Mouse (Mus musculus) heart, adult 18-20 months (tissue): ENCODE results near the gene Ephb1. TPM values are rescaled to one million over a fixed set of nuclear protein-coding genes. Genes with fewer than 3 reads are reported as not detected.
A peak's percentile ranks its signal among the peaks of the same experiment; 100 is the strongest.

Source experiments
- DNase-seq, 2 experiments: peaks; one replicate each; pipeline ENCODE4 v3.0.0; 2021 to 2022; ENCODE audit warnings: mixed read lengths in 1 of 2
- total RNA-seq, 2 experiments: library from RNA; stranded (reverse); gene quantifications; 2 replicates each; pipeline ENCODE4 v1.2.3; 2021

Ephb1 gene
- total RNA-seq, 2 experiments from 2014 or later: 20.6 to 22.5 TPM

DNA sequence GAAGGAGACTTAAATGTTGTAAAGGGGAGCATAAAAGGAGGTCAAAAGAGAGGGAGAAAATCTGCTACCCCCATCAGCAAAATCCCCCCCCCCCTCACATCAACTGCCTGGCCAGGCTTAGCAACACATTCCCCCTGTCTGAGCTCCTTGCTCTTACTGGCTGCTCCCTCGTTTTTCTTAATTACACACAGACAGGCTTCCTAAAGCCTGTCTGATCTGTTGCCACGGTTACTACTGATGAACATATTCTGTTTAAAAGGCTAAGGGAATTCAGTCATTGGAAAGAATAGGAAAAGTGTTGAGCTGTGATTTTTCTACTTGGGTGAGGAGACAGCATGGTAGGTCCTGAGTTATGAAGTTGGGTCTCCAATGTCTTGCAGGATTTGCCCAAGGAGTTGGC, 308.6 kb downstream of the Ephb1 start:
- DNase-seq: no peak

DNA sequence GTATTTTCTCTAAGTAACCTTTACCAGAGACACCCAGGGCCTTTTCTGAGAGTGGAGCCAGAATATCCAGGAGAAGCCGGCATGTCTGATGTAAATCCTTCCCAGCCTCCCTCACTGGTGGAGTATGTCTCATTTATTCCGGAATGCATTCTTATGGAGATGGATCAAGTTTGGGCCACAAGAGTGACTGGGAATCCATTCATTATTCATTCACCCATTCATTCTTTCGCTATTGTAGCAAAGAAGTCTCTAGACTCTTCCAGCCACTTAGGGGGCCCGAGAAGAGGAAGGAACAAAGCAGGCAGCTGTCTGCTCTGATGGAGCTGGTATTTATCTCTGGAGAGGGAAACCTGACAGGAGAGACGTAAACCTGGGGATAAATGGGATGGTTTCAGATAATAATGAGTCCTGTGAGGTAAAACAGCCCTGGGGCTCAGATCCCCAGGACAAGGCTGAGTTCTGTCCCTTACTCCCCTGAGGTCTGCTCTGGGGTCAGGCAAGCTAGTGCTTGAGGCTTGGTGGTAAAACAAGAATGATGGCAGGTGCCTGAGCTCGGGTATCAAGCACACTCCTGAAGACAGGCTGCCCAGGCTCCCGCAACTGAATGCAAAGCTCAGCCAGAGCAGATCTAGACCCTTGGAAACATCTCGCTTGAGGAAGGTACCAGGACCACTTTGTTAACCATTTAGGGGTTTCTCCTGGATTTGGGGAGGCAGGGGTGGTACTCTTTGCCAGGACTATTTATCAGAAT, 309.2 kb downstream of the Ephb1 start:
- DNase-seq: no peak

DNA sequence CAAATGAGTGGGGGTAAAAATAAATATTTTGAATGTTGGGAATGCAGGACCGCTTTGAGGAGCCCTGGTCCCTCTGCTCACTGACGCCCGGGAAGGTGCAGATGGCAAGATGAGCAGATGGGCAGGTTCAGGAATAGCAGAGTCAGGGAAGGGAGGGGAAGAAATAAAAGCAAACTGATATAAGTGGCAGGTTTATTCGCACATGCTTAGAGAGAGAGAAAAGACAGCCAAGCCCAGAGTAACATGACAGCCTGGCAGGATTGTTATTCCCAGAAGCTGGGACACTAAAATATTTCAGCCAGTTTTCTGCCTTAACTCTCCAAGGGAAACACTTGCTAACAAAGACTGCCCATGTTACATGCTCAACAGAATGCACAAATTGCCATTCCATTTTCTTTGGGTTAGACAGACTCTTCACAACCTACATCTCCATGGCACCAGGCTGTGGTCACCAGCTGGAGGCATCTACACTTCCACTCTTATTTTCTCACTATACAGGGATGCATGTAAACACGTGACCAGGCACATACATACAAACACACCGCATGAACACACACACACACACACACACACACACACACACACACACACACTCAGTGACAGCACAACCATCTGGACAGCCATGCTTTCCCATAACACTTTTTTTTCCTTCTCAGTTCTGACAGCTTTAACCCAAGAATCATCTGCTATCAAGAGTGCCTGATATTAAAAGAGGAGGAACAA, 315.3 kb downstream of the Ephb1 start:
- DNase-seq: no peak

DNA sequence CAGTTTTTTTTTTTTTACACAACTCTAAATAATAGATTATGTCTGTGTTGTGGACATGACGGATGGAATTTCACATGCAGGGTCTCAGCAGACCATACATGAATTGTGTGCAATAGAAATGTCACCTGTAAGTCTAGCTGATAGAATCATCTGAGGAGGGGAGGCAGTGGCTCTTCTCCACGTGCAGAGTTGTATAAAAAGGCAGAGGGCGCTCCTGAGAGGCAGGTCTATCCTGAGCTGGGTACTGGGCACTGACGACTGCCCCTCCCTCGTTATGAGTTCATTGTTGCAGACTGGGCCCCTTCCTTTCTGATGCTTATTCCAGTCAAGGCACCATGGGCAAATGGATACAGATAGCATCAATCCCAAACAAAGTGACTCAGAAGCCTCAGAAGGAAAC, 318.4 kb downstream of the Ephb1 start:
- no peak for DNase-seq

DNA sequence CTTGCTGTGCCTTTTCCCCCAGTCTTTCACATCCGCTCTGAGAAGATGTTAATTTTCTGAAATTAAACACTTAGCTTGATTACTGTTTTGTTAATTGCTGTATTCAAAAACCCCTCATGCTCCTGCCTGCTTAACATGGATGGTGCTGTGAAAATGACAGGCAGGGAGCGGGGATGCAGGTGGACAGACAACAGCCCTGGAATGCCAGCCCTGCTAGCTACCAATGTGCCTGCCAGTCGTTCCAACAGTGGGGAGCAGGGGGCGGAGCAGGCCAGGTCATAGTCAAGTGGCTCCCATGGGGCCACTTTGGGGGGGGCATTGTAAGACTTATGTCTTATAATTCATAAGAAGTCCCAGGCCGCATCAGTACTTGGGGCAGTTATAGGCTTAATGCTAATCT, 321.3 kb downstream of the Ephb1 start:
- no peak for DNase-seq

DNA sequence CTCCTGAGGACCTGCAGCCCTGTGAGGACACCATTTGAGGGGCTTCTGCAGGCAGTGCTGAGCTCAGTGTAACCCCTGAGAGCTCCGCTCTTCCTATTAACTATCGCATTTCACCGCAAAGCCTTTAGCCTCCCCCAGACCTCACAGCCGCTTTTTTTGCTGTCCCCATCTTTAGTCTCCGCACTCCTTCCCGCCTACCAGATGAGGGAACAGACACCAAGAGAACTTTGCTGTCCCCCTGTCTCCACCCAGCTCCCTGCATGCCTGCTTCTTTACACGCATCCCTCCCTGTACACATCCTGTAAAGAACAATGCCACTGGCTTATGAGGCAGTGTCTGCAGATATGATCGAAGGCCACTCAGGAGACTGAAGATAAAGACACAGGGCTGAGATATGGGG, 322.1 kb downstream of the Ephb1 start:
- no peak for DNase-seq

DNA sequence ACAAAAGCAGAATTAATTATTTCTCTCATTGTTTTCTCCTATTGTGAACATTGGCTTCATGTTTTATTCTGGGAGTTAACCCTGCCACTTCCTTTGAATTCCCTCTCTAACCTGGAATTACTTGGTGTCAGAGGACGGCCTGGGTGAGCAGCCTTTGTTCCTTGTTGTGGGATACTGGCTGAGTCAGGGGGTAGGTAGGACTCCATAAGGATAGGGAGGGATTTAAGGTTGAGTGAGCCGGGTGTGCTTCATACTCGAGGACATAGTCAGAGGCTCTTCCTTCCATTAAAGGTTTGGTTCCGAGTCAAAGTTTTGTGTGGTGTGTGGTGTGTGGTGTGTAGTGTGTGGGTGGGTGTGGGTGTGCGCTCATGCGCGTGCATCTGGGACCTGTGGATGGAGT, 324.8 kb downstream of the Ephb1 start:
- DNase-seq: no peak

DNA sequence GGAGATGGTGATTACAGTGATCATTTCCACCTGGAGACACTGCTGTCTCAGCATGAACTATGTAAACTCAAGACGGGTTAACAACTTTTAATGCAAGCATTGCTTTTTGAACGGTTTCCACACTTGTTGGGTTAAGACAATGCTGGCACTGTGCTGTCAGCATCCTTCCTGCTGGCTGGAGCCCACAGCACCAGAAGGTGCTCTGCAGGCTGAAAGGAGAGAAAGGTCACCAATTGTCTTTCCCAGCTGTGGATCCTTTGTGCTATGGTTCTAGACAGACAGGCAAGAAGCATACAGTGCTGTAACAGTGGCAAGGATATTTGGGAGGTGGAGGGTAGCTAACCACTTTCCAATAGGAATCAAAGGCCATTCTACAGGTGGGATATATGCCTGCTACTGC, 328.4 kb downstream of the Ephb1 start:
- DNase-seq: no peak

DNA sequence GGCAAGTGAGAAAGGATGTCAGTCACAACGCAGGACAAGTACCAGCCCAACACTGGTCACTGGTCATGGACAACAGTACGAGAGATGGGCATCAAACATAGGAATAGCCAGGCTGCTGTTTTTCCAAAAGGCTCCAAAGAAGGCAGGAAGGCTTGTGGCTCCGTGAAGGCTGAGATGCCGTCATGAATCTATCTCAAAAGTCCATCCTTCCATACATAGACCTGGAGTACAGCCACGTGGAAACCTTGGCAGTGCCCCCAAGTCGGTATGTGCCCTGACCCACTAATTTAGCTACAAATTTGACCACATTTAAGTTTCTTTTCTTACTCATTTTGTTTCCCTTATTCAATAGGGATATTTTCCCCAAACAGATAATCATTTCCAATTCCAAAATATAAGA, 329.4 kb downstream of the Ephb1 start:
- no peak for DNase-seq

DNA sequence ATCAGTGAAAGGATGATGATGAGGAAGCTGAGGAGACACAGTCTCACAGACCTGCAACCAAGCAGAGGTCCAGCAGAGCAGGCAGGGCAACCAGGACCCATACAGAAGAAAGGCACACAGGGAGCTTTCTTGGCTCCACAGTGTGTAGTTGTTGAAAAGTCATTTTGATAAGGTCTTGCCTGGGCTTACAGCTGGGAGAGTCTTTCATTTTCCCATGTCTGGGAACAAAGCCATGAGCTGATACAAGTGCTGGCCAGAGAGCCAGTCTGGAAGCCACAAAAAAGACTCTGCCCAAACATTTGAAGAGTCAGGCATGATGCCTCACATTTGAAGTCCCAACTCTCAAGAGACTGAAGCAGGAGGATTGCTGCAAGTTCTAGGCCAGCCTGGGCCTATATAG, 339.0 kb downstream of the Ephb1 start:
- peak; percentile 42 to 57 for DNase-seq

DNA sequence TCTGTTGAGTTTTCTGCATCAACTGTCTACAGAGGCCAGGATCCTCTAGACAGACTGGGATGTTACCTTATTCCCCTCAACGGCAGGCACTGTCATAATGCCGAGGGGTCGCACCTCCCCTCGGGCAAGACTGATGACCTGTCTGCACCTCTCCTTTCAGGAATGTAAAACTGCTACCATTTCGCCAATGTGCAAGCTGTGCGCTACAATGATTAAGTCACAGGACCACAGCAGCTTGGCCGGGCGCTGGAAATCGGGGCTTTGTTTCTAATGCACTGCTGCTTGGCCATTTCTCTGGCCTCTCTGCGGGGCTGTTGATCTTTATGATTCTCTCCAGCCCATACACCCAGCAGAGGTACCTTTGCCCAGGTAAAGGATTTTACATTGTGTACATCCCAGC, 346.8 kb downstream of the Ephb1 start:
- no peak for DNase-seq

DNA sequence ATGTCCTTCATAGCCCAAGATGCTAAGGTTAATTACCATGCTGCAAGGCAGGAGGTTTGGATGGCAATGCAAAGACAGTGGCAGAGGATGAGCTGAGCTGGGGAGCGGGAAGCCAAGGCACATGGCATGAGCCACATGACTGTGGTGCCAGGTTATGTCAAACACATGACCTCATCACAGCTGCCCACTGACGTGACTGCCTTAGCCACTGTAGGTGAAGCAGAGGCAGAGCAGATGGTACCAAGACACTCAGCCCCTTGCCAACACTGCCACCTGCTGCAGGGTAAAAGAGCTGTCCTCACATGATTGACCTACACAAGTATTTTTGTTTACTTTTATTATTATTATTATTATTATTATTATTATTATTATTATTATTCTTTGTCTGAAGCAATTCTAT, 348.0 kb downstream of the Ephb1 start:
- peak; percentile 16 to 29 for DNase-seq

DNA sequence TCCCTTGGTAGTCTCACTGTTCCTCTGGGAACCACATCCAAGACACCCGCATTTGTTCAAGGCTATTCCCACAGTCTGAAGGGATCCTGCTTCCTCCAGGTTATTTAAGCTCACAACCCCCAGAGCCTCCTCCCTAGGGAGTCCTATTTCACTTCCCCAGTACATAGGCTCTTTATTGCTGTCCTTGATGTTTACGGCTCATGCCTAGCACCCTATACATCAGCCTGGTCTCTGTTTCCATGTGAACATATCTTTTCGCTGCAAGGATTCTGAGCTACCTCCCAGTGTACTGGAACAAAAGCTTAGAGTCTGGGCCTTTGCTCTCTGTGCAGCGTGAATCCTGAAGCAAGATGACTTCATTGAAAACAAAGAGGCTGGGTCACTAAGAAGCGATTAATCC, 351.6 kb downstream of the Ephb1 start:
- DNase-seq: no peak

DNA sequence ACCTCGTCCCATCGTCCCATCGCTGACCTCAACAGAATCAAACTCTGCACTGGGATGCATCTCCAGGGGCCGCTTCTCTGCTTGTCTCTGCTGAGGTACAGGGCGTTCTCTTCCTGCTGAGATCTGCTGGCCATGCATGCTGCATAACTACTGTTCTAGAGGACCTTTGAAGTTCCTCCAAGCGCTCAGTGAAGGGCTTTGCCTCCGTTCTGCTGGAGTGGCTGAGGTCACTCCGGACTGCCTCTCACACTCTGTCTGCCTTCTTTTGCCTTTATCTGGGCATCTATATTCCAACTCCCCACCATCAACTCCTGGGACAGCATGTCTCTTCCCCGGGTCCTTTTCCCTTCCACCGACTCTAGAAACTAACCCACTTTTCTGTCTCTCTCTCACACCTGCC, 352.3 kb downstream of the Ephb1 start:
- no peak for DNase-seq

DNA sequence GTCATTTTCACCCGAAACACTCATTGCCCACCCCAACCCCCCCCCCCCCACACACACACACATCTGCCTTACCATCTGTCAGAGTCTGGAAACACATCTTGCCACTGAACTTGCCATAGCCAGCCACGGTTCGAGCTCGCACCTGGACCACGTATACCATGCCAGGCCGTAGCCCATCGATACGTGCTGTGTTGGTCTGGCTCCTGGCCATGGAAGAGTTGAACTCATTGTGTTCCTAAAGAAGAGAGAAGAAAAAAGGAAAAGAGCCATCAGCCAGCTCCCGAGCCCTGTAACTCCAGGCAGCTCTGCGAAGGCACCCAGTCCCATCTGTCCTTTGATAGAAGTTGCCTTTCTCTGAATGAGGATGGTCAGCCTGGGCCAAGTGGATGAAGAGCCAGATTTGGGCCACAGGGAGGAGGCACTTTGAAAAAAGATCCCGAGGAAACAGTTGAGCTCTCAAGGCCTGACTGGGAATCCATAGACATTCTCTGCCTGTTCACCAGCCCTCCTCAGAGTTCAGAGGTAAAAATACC, 352.8 kb downstream of the Ephb1 start:
- no peak for DNase-seq

DNA sequence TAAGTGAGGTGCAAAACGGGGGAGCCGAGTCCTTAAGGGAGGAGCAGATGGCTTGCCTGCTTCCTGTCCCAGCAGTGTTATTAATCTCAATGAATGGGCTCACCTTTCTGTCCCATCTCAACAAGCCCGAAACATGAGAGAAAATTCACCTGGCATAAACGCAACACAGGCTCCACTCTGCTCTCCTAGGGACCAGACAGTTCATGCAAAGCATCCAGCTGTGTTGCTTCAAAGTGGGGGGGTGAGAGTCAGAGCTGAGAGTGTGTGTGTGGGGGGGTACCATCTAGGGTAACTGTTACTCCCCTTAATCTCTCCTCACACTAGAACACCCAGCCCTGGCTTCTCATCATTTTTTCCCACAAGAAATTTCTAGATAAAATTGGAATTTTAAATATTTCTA, 354.8 kb downstream of the Ephb1 start:
- DNase-seq: no peak

DNA sequence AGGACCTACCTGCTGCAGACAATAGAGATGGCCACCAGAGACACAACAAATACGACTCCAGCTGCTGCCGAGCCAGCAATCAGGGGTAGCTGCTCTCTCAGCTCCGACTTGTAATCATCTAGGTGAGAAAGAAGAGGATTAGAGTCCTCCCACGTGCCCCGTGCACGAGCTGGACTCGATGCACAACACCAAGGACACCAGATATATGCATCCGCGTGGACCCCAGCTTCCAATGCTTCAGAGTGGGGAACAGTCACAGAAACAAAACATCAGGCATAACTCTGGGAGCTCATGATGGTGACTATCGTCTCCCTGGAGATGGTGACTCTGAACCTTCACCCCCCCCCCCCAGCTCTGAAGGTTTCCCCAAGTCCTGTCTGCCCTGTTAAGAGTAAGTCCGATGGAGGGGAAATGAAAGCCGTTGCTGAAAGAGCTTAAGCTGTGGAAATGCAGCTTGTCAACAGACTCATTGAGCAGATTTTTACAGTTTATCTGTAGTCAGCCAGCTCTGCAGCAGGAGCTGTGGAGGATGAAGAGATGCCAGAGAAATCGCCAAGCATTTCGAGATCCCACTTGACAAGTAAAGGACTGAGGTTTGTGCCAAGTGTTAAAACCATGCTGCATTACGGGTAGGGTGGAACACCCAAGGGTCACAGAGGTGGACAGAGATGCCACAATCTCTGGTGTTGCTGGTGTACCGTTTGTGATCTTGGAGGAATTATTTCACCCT, 357.6 kb downstream of the Ephb1 start:
- DNase-seq: no peak

DNA sequence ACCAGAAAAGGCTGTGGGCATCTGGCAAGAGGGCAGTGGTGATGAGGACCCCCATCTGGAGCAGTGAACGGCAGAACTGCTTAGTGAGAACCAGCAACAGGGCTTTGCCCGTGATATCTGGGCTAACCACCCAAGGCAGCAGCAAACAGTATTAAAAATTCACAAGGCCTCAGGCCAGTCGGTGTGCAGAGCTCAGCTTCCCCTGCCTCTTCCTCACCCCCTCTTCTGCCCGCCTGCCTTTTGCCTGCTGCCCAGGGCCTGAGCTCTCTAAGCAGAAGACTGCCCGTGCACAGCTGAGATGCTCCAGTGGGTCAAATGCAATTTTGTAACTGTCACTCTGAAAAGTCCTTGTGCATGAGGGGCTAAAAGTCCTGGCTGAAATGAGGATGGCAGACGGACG, 358.3 kb downstream of the Ephb1 start:
- DNase-seq: no peak

DNA sequence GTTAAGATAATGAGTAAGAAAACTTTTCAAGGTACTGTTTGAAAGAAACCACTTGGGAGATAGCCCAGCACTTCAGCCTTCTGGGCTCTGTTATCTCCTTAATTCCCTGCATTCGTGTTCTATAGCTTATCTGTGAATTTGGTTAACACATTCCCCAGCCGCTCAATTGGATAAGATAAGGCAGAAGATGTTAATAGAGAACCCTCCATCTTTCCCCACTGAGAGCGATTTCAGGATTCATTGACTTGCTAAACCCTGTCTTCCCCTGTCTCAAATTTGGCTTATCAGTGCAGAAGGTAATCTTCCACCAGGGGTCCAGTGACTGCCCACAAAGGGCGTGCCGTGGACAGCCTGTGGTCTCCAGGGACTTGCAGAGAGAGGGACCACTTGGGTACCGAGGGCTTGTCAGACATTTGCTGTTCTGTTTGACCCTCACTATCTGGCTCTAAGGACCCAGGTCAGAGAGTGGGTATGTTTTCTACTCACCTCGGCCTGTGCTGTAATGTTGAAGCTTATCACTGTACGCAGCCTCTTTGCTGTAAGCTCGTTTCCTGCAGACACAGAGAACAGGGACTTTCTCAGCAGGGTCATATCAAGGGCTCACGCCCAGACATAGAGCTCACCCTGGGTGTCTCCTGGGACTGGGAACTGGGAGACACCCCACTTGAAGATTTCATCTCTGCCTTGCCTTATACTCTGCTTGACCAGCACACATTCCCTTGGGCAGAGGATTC, 358.9 kb downstream of the Ephb1 start:
- no peak for DNase-seq

DNA sequence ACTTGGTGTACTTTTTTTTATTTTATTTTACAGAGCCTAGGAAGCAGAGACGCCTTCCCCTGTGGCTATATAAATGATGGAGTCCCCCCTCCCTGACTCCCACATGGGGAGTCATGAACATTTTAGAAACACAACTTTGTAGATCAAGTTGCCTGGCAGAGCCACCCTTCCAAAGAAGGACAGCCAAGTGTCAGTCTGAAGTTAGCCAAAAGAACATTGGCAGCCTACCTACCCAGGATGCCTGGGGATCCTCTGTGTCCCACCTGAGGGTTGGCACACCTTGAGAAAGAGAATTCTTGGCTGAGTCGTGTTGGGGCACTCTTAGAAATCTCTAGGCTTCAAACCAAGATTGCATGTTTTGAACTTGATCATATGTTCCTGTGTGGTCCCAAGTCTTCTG, 360.4 kb downstream of the Ephb1 start:
- DNase-seq: no peak

DNA sequence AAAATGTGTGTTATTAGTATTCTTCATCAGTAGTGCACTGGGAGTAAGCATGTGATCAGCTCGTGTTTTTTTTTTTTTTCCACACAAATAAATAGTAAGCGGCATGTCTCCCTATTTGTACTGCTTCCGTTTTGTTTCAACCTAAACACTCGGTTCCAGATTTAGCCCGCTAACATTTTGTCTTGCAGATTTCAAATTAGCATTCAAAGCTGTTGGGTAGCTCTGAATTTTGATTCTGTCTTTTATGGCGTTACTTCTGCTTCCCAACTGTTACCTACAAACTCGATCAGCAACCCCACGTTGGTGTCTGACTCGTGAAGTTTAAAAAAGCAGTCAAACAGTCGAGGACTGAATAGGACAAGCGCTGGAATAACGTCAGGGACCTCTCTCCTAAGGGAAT, 363.7 kb downstream of the Ephb1 start:
- DNase-seq: no peak

DNA sequence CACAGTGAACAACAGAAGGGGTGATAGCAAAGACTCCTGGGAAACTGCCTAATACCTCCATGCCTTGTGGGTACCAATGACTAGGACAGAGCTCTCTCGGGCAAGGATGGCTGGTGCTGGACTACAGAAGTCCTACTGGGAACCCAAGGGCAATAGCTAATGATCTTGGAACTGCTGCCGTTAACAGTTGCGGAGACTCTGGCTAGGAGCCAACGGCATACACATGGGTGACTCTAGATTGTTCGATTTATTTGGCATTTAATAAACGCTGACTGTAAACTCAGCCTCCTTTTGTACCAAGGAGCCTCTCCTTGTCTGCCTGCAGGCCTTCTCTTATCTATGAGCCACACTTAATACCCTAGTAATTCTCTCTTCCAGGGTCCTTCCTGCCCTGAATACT, 364.5 kb downstream of the Ephb1 start:
- no peak for DNase-seq
